Mouse (Mus musculus) myocyte (in vitro differentiated cells): ENCODE results near the gene Csf3r. TPM values are rescaled to one million over a fixed set of nuclear protein-coding genes. Genes with fewer than 3 reads are reported as not detected.

Source experiments
- H3K27me3 ChIP-seq: one replicate; pipeline ENCODE4 v1.6.1; 2011; ENCODE audit not compliant: control insufficient read depth, insufficient read depth, insufficient read length
- H3K36me3 ChIP-seq: one replicate; pipeline ENCODE4 v1.6.1; 2011; ENCODE audit not compliant: control insufficient read depth, insufficient read depth
- H3K4me2 ChIP-seq: one replicate; pipeline ENCODE4 v1.6.1; 2011; ENCODE audit warnings: low read depth, control low read depth
- H3K4me3 ChIP-seq: one replicate; pipeline ENCODE4 v1.5.1; 2011; ENCODE audit warnings: mild to moderate bottlenecking, control low read depth, moderate library complexity
- H3K79me2 ChIP-seq: one replicate; pipeline ENCODE4 v1.6.1; 2011; ENCODE audit not compliant: control insufficient read depth, insufficient read depth
- H3ac ChIP-seq: one replicate; pipeline ENCODE4 v1.6.1; 2011; ENCODE audit not compliant: control insufficient read depth, insufficient read length
- CEBPB ChIP-seq: IDR thresholded peaks from 2 replicates; pipeline ENCODE4 v1.6.1; 2011; ENCODE audit warnings: mild to moderate bottlenecking, moderate library complexity; ENCODE audit not compliant: poor library complexity, insufficient read depth, severe bottlenecking
- E2F4 ChIP-seq: IDR thresholded peaks from one replicate; pipeline ENCODE4 v1.6.1; 2011; ENCODE audit warnings: mild to moderate bottlenecking, control low read depth, moderate library complexity; ENCODE audit not compliant: insufficient read depth
- MAX ChIP-seq: IDR thresholded peaks from one replicate; pipeline ENCODE4 v1.6.1; 2011; ENCODE audit warnings: low read depth, mild to moderate bottlenecking, control low read depth
- MYOD1 ChIP-seq, 3 experiments: IDR thresholded peaks; one replicate each; pipeline ENCODE4 v1.6.1; 2011; ENCODE audit warnings: control low read depth in 2 of 3, low read depth in 2 of 3, mild to moderate bottlenecking in 2 of 3, moderate library complexity in 1 of 3; ENCODE audit not compliant: insufficient read length in 2 of 3, control insufficient read depth in 1 of 3
- MYOG ChIP-seq, 3 experiments: IDR thresholded peaks; one replicate each; pipeline ENCODE4 v1.6.1; 2011; ENCODE audit warnings: control low read depth in 2 of 3, low read depth in 2 of 3, mild to moderate bottlenecking in 2 of 3; ENCODE audit not compliant: insufficient read length in 2 of 3, control insufficient read depth in 1 of 3, insufficient read depth in 1 of 3
- POLR2A ChIP-seq: IDR thresholded peaks from one replicate; pipeline ENCODE4 v1.6.1; 2011; ENCODE audit warnings: low read depth, mild to moderate bottlenecking, control low read depth, moderate library complexity; ENCODE audit not compliant: insufficient read length
- POLR2AphosphoS2 ChIP-seq: IDR thresholded peaks from one replicate; pipeline ENCODE4 v1.6.1; 2011; ENCODE audit warnings: low read depth, control low read depth; ENCODE audit not compliant: insufficient read length
- REST ChIP-seq: IDR thresholded peaks from one replicate; pipeline ENCODE4 v1.6.1; 2011; ENCODE audit warnings: mild to moderate bottlenecking, control low read depth, moderate library complexity; ENCODE audit not compliant: insufficient read depth, insufficient read length
- SRF ChIP-seq: IDR thresholded peaks from one replicate; pipeline ENCODE4 v1.6.1; 2011; ENCODE audit warnings: low read depth; ENCODE audit not compliant: control insufficient read depth, insufficient read length
- TCF12 ChIP-seq: IDR thresholded peaks from one replicate; pipeline ENCODE4 v1.6.1; 2011; ENCODE audit warnings: mild to moderate bottlenecking, control low read depth; ENCODE audit not compliant: poor library complexity, insufficient read depth, severe bottlenecking
- TCF3 ChIP-seq: IDR thresholded peaks from one replicate; pipeline ENCODE4 v1.6.1; 2011; ENCODE audit warnings: low read depth, control low read depth; ENCODE audit not compliant: insufficient read length
- USF1 ChIP-seq: IDR thresholded peaks from one replicate; pipeline ENCODE4 v1.6.1; 2011; ENCODE audit warnings: low read depth, mild to moderate bottlenecking, control low read depth, moderate library complexity
- polyA plus RNA-seq: library from polyadenylated mRNA; unstranded; fragments of >200 nt; fragmentation: generic; extraction: Trizol; gene quantifications from one replicate; pipeline ENCODE4 v1.2.1, GENCODE M21; 2012; ENCODE audit warnings: missing spikeins

The Csf3r gene
- polyA plus RNA-seq, 1 experiment = not detected

DNA sequence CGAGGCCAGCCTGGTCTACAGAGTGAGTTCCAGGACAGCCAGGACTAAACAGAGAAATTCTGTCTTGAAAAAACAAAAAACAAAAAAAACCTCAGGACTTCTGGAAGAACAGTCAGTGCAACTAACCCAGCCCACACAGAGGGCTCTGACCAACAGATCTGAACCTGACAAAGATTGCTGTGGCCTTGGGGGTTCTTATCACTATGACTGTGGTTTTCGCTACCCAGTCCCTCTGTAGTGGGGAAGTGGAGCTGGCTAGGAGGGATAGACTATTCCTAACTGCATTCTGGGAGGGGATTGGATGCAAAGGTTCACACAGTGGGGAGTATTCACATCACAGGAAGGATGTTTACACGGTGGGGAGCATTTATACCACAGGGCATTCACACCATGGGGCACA lies 4.7 kb downstream of the Csf3r start:
- no peaks in the 10 kb centered on the region for H3K79me2 ChIP-seq
- H3K27me3 ChIP-seq = peaks cover 45% of the 10 kb centered on the region

GRCm38 (mm10) chr4:126030705-126031104 lies 6.4 kb downstream of the Csf3r start:
- Histone ChIP-seq H3K4me2 (no peak overlapping the region), H3ac (no peak overlapping the region), H3K79me2 (no peaks in the 10 kb centered on the region), H3K4me3 (no peak overlapping the region), H3K27me3 (peaks cover 29% of the 10 kb centered on the region), H3K36me3 (no peaks in the 10 kb centered on the region)
- TF ChIP-seq SRF = no peak
- no peak for TF ChIP-seq E2F4
- no peak for TF ChIP-seq POLR2A
- no peak for TF ChIP-seq REST
- TF ChIP-seq POLR2AphosphoS2 = no peak
- TF ChIP-seq TCF3 = no peak
- no peak for TF ChIP-seq TCF12
- TF ChIP-seq MYOD1 (IDR thresholded peaks at IDR 0.05; ENCODE audit: control insufficient read depth in 1 of 3, insufficient read length in 2 of 3, low read depth in 2 of 3) = no peak
- TF ChIP-seq CEBPB = no peak
- no peak for TF ChIP-seq MAX
- no peak for TF ChIP-seq USF1
- no peak for TF ChIP-seq MYOG (IDR thresholded peaks at IDR 0.05; ENCODE audit: control insufficient read depth in 1 of 3, insufficient read depth in 1 of 3, insufficient read length in 2 of 3, low read depth in 2 of 3)

More for the DNA sequence above, 4.7 kb downstream of the Csf3r start:
- TF ChIP-seq SRF (no peak), CEBPB (no peak), POLR2AphosphoS2 (no peak), USF1 (no peak), REST (no peak)
- H3ac ChIP-seq = no peak overlapping the region
- no peaks in the 10 kb centered on the region for H3K36me3 ChIP-seq
- no peak overlapping the region for H3K4me3 ChIP-seq
- no peak overlapping the region for H3K4me2 ChIP-seq

GRCm38 (mm10) chr4:126035413-126035812 lies 11.1 kb downstream of the Csf3r start:
- Histone ChIP-seq H3ac (no peak overlapping the region), H3K4me2 (no peak overlapping the region), H3K36me3 (no peaks in the 10 kb centered on the region), H3K79me2 (no peaks in the 10 kb centered on the region), H3K4me3 (no peak overlapping the region), H3K27me3 (peaks cover 29% of the 10 kb centered on the region)
- TF ChIP-seq E2F4 (no peak), REST (no peak), USF1 (no peak), POLR2A (no peak), MYOD1 (IDR thresholded peaks at IDR 0.05; ENCODE audit: control insufficient read depth in 1 of 3, insufficient read length in 2 of 3, low read depth in 2 of 3) (no peak), MAX (no peak), POLR2AphosphoS2 (no peak), CEBPB (no peak)

DNA sequence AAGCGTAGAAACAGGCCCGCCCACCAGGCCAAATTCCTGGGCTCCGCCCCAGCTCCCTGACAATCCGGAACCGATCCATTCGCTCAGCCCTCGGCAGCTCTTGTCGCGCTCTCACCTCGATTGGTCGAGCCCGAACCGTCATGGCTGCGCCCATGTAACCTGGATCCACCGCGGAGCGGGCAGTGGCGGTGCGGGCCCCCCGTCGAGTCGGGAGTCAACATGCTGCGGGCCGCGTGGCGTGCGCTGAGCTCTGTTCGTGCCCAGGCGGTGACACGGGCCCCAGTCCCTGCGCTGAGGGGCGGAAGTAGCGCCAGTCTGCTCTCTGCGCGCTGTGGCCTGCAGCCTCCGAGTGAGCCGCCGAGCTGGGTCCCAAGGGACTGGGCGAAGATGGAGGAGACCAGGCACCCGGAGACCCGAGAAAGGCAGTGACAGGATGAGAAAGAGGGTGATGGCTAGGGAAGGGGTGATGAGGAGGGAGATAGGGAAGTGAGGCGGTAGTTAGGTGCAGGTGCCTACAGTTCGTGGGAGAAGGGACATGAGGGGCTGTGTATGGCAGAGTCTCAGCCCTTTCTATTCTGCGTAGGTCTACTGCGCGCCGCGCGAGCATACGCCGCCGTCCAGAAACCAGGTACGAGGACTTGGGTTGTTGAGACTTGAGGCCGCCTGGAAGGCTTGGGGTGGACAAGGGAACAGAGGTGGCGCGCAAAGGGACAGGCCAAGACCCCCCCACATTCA lies 22.7 kb downstream of the Csf3r start, which contains the start of gene Mrps15:
Gene Mrps15 (plus strand): TSS at position 75 of the 735 bp plus-strand sequence.
- Histone ChIP-seq H3K4me3 (peak within 1 kb of the TSS; percentile 64), H3K4me2 (peak within 1 kb of the TSS; percentile 83)

GRCm38 (mm10) chr4:126051617-126052016 lies 27.3 kb downstream of the Csf3r start:
- Histone ChIP-seq H3K36me3 (peaks cover 25% of the 10 kb centered on the region), H3ac (no peak overlapping the region), H3K4me2 (no peak overlapping the region), H3K79me2 (no peaks in the 10 kb centered on the region), H3K4me3 (no peak overlapping the region), H3K27me3 (no peaks in the 10 kb centered on the region)
- TF ChIP-seq SRF = no peak
- no peak for TF ChIP-seq POLR2AphosphoS2
- TF ChIP-seq MYOD1 (IDR thresholded peaks at IDR 0.05; ENCODE audit: control insufficient read depth in 1 of 3, insufficient read length in 2 of 3, low read depth in 2 of 3) = no peak
- no peak for TF ChIP-seq REST
- no peak for TF ChIP-seq TCF12
- TF ChIP-seq MAX = no peak
- TF ChIP-seq CEBPB = no peak
- no peak for TF ChIP-seq POLR2A
- no peak for TF ChIP-seq USF1
- no peak for TF ChIP-seq MYOG (IDR thresholded peaks at IDR 0.05; ENCODE audit: control insufficient read depth in 1 of 3, insufficient read depth in 1 of 3, insufficient read length in 2 of 3, low read depth in 2 of 3)
- TF ChIP-seq E2F4 = no peak
- no peak for TF ChIP-seq TCF3

More for the DNA sequence above, 22.7 kb downstream of the Csf3r start, which contains the start of gene Mrps15:
- Histone ChIP-seq H3ac (peak within 1 kb of the TSS; percentile 61), H3K27me3 (no peaks in the 10 kb centered on the region), H3K79me2 (no peaks in the 10 kb centered on the region), H3K36me3 (peaks cover 13% of the 10 kb centered on the region)
- no peak for TF ChIP-seq MAX
- peak; percentile 84 for TF ChIP-seq SRF
- peak; percentile 60 for TF ChIP-seq POLR2A
- TF ChIP-seq TCF3 = no peak
- TF ChIP-seq REST = no peak
- TF ChIP-seq POLR2AphosphoS2 = no peak
